Mouse (Mus musculus): Measurements from ENCODE around the gene Cdhr4.

Cdhr4 gene

GRCm38 (mm10) chr9:107992197-107992596, at the start of gene Cdhr4:
Gene Cdhr4, plus strand, starts transcription at chr9:107992497.
- DNase-seq, result no peak

- no peak for DNase-seq
These were observed 44.8 kb upstream of the Cdhr4 start for GRCm38 (mm10) chr9:107947241-107948194.

GRCm38 (mm10) chr9:107949184-107949921, 42.9 kb upstream of the Cdhr4 start:
- DNase-seq, result no peak

- DNase-seq, result no peak
These were observed 42.4 kb upstream of the Cdhr4 start, which contains the start of gene Traip for GRCm38 (mm10) chr9:107949922-107950235. Gene Traip, plus strand, starts transcription at chr9:107950136.

- peak; percentile 91 for DNase-seq
These were observed 41.6 kb upstream of the Cdhr4 start for GRCm38 (mm10) chr9:107950460-107951355.

- no peak for DNase-seq
These were observed 36.5 kb upstream of the Cdhr4 start for GRCm38 (mm10) chr9:107955613-107956289.

- DNase-seq, result no peak
These were observed 35.2 kb upstream of the Cdhr4 start for GRCm38 (mm10) chr9:107957141-107957540.

GRCm38 (mm10) chr9:107959896-107960295, 32.4 kb upstream of the Cdhr4 start:
- DNase-seq, result no peak

GRCm38 (mm10) chr9:107960928-107961327, 31.4 kb upstream of the Cdhr4 start:
- peak; percentile 54 for DNase-seq

- DNase-seq, result no peak
These were observed 30.9 kb upstream of the Cdhr4 start for GRCm38 (mm10) chr9:107961351-107961762.

- no peak for DNase-seq
These were observed 30.4 kb upstream of the Cdhr4 start for GRCm38 (mm10) chr9:107961881-107962280.

- no peak for DNase-seq
These were observed 29.4 kb upstream of the Cdhr4 start for GRCm38 (mm10) chr9:107962916-107963315.

- DNase-seq, result peak; percentile 89
These were observed 28.6 kb upstream of the Cdhr4 start for GRCm38 (mm10) chr9:107963700-107964099.

- DNase-seq, result no peak
These were observed 27.6 kb upstream of the Cdhr4 start for GRCm38 (mm10) chr9:107964681-107965080.

GRCm38 (mm10) chr9:107966676-107967075, 25.6 kb upstream of the Cdhr4 start:
- no peak for DNase-seq

- no peak for DNase-seq
These were observed 24.9 kb upstream of the Cdhr4 start for GRCm38 (mm10) chr9:107967437-107967836.

- DNase-seq, result no peak
These were observed 23.8 kb upstream of the Cdhr4 start for GRCm38 (mm10) chr9:107968531-107968930.

- no peak for DNase-seq
These were observed 22.0 kb upstream of the Cdhr4 start for GRCm38 (mm10) chr9:107970311-107970710.

GRCm38 (mm10) chr9:107971690-107972541, 20.4 kb upstream of the Cdhr4 start:
- no peak for DNase-seq

- no peak for DNase-seq
These were observed 17.7 kb upstream of the Cdhr4 start for GRCm38 (mm10) chr9:107974491-107975171.

All from thymus, postnatal 4 days (tissue).